Mouse (Mus musculus) hindlimb bud, embryonic 11.5 days (tissue): ENCODE data around the gene D430041D05Rik.

ENCODE experiments used
- DNase-seq: peaks from one replicate; pipeline ENCODE4 v3.0.0-alpha.2; 2012; ENCODE audit warnings: low read depth, low spot score; ENCODE audit errors: extremely low spot score

Gene D430041D05Rik

DNA sequence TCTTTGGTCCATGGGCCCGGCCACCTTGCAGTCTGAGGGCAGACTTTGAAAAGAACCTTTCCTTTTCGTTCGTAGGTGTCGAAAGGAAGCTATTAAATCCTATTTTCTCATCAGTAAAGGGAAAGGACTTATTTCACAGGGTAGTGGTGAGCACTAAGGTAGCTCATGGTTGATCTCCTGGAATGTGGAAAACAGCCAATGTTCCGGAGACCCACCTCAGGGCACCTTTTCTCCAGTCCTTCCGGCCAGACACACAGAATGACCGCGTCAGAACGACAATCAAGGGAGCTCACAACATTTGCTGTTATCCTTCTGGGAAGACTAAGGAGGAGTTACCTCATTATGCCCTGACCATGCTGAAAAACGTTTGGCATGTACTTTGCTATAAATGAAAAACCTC is 314.6 kb downstream of the D430041D05Rik start:
- no peak for DNase-seq

DNA sequence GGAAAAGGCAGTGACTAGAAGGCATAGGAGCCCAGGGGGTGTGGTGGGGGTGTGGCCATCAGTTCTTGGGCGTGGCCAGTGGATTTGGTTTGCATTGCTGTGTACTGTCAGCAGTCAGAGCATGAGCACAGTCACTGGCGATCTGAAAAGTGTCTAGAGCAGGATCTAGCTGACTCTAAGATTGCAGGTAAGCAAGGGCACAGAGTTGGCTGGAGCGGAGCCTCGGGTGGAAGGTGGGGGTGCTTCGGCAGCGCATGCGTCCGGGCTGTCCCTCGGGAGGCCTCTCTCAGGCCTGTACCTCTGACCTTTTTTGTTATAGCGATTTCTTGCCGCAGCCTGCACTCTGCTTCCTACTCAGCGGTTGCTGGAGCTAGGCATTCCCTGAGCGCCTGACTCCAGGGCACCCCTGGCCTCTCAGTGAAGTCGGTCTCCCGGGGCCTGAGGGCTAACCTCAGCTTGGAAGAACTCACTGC is 315.0 kb downstream of the D430041D05Rik start, which contains the start of gene Cd59a:
Cd59a (plus strand) TSS at position 61 of the 473 bp plus-strand sequence.
- no peak for DNase-seq

DNA sequence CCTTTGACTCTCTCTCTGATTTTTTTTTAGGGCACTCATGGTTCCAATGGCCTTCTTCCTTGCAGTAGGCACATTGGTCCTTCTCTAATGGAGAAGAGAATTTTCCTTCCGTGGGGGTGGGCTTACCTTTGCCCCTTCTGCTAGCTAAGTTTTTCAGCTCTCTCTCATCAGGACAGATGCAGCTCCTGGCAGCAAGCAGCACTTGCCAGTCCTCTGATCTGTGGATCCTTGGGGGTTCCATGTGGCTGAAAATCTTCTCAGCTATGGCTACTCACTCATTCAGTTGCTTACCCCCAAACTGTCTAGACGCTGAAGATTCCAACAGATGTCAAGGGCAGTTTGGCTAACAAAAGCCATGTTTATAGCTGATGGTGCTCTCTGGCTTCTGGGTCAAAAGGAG is 317.5 kb downstream of the D430041D05Rik start:
- no peak for DNase-seq
